Mouse (Mus musculus) forebrain, postnatal 0 days (tissue): ENCODE results near the gene Angpt4. TPM values are rescaled to one million over a fixed set of nuclear protein-coding genes. Genes with fewer than 3 reads are reported as not detected.
A peak's percentile ranks its signal among the peaks of the same experiment; 100 is the strongest.

Source experiments
- ATAC-seq: fragments of 200-750 bp; cut with Nextera tagmentation; 2 replicates; pipeline ENCODE4 v1.8.0; 2017; ENCODE audit warnings: mild to moderate bottlenecking, moderate library complexity
- DNase-seq: peaks from one replicate; pipeline ENCODE4 v3.0.0-alpha.2; 2015
- H3K27ac ChIP-seq: fragments of 300-500 bp; sonication (generic); 2 replicates; pipeline ENCODE4 v1.5.1; 2014; ENCODE audit warnings: low read depth, mild to moderate bottlenecking, antibody characterized with exemption, low read length, moderate library complexity, mixed read lengths
- H3K27me3 ChIP-seq: fragments of 300-500 bp; sonication (generic); 2 replicates; pipeline ENCODE4 v1.6.1; 2014; ENCODE audit warnings: mild to moderate bottlenecking, low read length, mixed read lengths; ENCODE audit not compliant: insufficient read depth
- H3K36me3 ChIP-seq: fragments of 300-500 bp; sonication (generic); 2 replicates; pipeline ENCODE4 v1.6.1; 2014; ENCODE audit warnings: mild to moderate bottlenecking, moderate library complexity; ENCODE audit not compliant: insufficient read depth
- H3K4me1 ChIP-seq: fragments of 300-500 bp; sonication (generic); 2 replicates; pipeline ENCODE4 v1.6.1; 2014; ENCODE audit warnings: antibody characterized with exemption; ENCODE audit not compliant: insufficient read depth
- H3K4me2 ChIP-seq: fragments of 300-500 bp; sonication (generic); 2 replicates; pipeline ENCODE4 v1.6.1; 2014; ENCODE audit warnings: low read depth, mild to moderate bottlenecking, moderate library complexity
- H3K4me3 ChIP-seq: fragments of 300-500 bp; sonication (generic); 2 replicates; pipeline ENCODE4 v1.5.1; 2014; ENCODE audit warnings: low read depth, low read length, mixed read lengths
- H3K9ac ChIP-seq: fragments of 300-500 bp; sonication (generic); 2 replicates; pipeline ENCODE4 v1.6.1; 2014; ENCODE audit warnings: mild to moderate bottlenecking
- H3K9me3 ChIP-seq: fragments of 300-500 bp; sonication (generic); 2 replicates; pipeline ENCODE4 v1.6.1; 2016; ENCODE audit warnings: low read length
- CTCF ChIP-seq: sonication (generic); IDR thresholded peaks from 2 replicates; pipeline ENCODE4 v1.5.1; 2016; ENCODE audit warnings: antibody characterized with exemption, control low read depth, low read depth
- WGBS: fragments of 180-500 bp; shearing (Covaris S2); extraction: QIAGEN DNeasy Blood & Tissue Kit; methylation state at CpG from one replicate; pipeline ENCODE4 v1.1.7; 2014; 5-methylcytosine and 5-hydroxymethylcytosine counted together
- microRNA counts: library from miRNA; unstranded; fragments of <30 nt; microRNA quantifications from one replicate; lab custom pipeline; 2015
- microRNA-seq, 2 experiments: library from miRNA; unstranded; fragments of <30 nt; microRNA quantifications; one replicate each; pipeline ENCODE4; 2016
- polyA plus RNA-seq: library from polyadenylated mRNA; unstranded; fragments of >200 nt; fragmentation: Nextera tagmentation; extraction: Ambion mirVana; gene quantifications from 2 replicates; pipeline ENCODE4 v1.2.1, GENCODE M21; 2015
- total RNA-seq: library from RNA; depleted of rRNA; stranded (reverse); fragments of >200 nt; gene quantifications from 2 replicates; pipeline ENCODE4 v1.2.3, GENCODE M21; 2014; rRNA removed

The Angpt4 gene
- total and polyA plus RNA-seq, 2 experiments from 2014 or later, result 0.06 to 0.43 TPM

DNA sequence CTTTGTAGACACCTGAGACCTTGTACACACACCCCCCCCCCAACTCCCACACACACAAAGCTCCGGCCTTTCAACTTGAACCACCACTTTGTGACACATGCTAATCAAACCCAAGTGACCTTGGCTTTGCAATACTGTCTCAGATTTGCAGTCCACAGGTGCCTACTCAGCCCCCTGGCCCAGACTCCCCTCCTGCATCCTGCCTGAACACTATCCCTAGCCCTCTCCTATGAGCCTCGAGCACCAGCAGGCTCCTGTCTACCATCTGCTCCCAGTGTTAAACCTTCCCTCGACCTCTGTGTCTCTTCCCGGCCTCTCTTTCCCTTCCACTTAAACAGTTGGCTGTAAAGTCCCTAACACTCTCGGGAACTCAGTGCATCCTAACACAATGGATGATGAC lies 80.4 kb downstream of the Angpt4 start:
- Histone ChIP-seq H3K27ac (no peak overlapping the region), H3K4me3 (no peak overlapping the region), H3K36me3 (no peaks in the 10 kb centered on the region), H3K9me3 (no peaks in the 10 kb centered on the region), H3K27me3 (peaks cover 12% of the 10 kb centered on the region), H3K9ac (no peak overlapping the region), H3K4me2 (no peak overlapping the region), H3K4me1 (no peaks in the 10 kb centered on the region)
- ATAC-seq (no peak), DNase-seq (no peak)
- WGBS, result 48% methylated on average over 5 of the region's 5 CpGs
- no peak for TF ChIP-seq CTCF

DNA sequence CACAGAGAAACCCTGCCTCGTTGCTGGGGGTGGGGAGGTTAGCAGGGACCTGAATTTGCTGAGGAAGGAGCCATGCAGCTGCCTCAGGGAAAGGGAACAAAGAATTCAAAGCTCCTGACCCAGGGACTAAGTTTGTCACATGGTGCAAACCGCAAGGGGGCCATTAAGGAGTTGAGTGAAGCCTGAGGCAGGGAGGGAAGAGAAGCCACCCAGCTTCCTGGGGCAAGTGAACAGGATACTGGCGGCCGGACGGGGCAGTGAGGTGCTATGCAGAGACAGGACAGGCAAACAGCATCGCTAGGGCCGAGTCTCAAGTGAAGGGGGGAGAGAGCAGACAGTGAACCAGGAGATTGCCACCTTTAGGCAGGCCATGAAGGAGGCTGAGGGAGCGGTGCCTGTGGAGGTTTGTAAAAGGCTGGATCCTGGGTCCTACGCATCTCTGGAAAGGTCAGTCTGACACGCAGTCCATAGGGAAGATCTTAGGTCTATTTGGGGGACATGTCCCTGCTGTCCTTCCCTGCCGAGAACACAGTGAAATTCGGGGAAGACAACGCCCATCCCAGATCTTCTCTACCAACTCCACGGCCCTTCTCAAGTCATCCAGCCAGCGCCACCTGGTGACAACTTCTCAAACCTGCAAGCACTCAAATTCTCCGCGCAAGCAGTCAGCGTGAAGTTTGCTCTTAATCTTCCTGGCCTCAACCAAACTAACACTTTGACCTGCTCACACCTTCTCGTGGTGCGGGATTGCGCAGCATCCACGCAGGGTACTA lies 83.5 kb downstream of the Angpt4 start:
- H3K9me3 ChIP-seq, result no peaks in the 10 kb centered on the region
- H3K27me3 ChIP-seq, result peaks cover 18% of the 10 kb centered on the region
- no peaks in the 10 kb centered on the region for H3K4me1 ChIP-seq
- H3K36me3 ChIP-seq, result no peaks in the 10 kb centered on the region
- DNase-seq (peak; percentile 88), ATAC-seq (peak; percentile 64)
- WGBS, result 7% methylated on average over 22 of the region's 22 CpGs
- H3K4me2 ChIP-seq, result peak overlapping the region; percentile 49
- TF ChIP-seq CTCF, result peak; percentile 92
- H3K27ac ChIP-seq, result no peak overlapping the region
- H3K9ac ChIP-seq, result no peak overlapping the region
- no peak overlapping the region for H3K4me3 ChIP-seq

MicroRNAs encoded within 50 kb of the gene (microRNA counts, 519-probe panel; counts per million panel counts)
- not detected for microRNA mmu-miR-1953 (lab: Ali Mortazavi, UCI)

Small RNAs within 50 kb of the gene (microRNA-seq; reads per million reads assigned to microRNA genes)
- gene Mir1953, result 0 reads per million in 2 experiments

Other genes with a start within 250 kb of the Angpt4 start
- gene Rad21l, start 242.7 kb upstream of the Angpt4 start, total RNA-seq, result 0.67 and 0.77 TPM in 2 replicates
- 0.12 and 0.16 TPM in 2 replicates for gene Rad21l, start 242.7 kb upstream of the Angpt4 start, polyA plus RNA-seq
- 22.9 and 30.6 TPM in 2 replicates for gene Tmem74b, start 209.2 kb upstream of the Angpt4 start, total RNA-seq
- 23.1 and 26.2 TPM in 2 replicates for gene Tmem74b, start 209.2 kb upstream of the Angpt4 start, polyA plus RNA-seq
- gene Psmf1, start 167.0 kb upstream of the Angpt4 start, total RNA-seq, result 33.9 and 47.6 TPM in 2 replicates
- gene Psmf1, start 167.0 kb upstream of the Angpt4 start, polyA plus RNA-seq, result 64.6 and 69.7 TPM in 2 replicates
- gene Rspo4, start 68.3 kb upstream of the Angpt4 start, total RNA-seq, result 0.08 and 0.10 TPM in 2 replicates
- gene Rspo4, start 68.3 kb upstream of the Angpt4 start, polyA plus RNA-seq, result 0.38 and 0.90 TPM in 2 replicates
- gene Fam110a, start 69.0 kb downstream of the Angpt4 start, total RNA-seq, result 17.2 and 24.3 TPM in 2 replicates
- gene Fam110a, start 69.0 kb downstream of the Angpt4 start, polyA plus RNA-seq, result 41.2 and 47.7 TPM in 2 replicates
- 0.92 and 2.2 TPM in 2 replicates for gene Slc52a3, start 85.3 kb downstream of the Angpt4 start, total RNA-seq
- 2.0 TPM in 2 replicates for gene Slc52a3, start 85.3 kb downstream of the Angpt4 start, polyA plus RNA-seq
- gene Scrt2, start 170.3 kb downstream of the Angpt4 start, total RNA-seq, result 7.4 and 8.5 TPM in 2 replicates
- 3.7 and 4.3 TPM in 2 replicates for gene Scrt2, start 170.3 kb downstream of the Angpt4 start, polyA plus RNA-seq
- gene Srxn1, start 194.3 kb downstream of the Angpt4 start, total RNA-seq, result 18.4 and 27.3 TPM in 2 replicates
- gene Srxn1, start 194.3 kb downstream of the Angpt4 start, polyA plus RNA-seq, result 11.9 and 16.4 TPM in 2 replicates
- 1.6 TPM in 1 of 2 replicates, not detected in the other for gene Tcf15, start 232.4 kb downstream of the Angpt4 start, total RNA-seq
- gene Tcf15, start 232.4 kb downstream of the Angpt4 start, polyA plus RNA-seq, result 0.69 and 1.1 TPM in 2 replicates